Mouse (Mus musculus) megakaryocyte, embryonic 14.5 days (primary cell): Measurements from ENCODE around the gene Ggct. TPM values are rescaled to one million over a fixed set of nuclear protein-coding genes. Genes with fewer than 3 reads are reported as not detected.

ENCODE experiments used
- H3K27me3 ChIP-seq: replicated peaks from 2 replicates; pipeline ENCODE3; 2012; ENCODE audit warnings: inconsistent platforms
- H3K36me3 ChIP-seq: replicated peaks from 2 replicates; pipeline ENCODE3; 2012; ENCODE audit warnings: low read length, inconsistent platforms, mixed read lengths
- H3K4me1 ChIP-seq: 2 replicates; pipeline ENCODE4 v1.6.1; 2012; ENCODE audit warnings: inconsistent platforms
- H3K4me3 ChIP-seq: replicated peaks from 2 replicates; pipeline ENCODE3; 2012; ENCODE audit warnings: moderate library complexity, mild to moderate bottlenecking, inconsistent platforms
- H3K9me3 ChIP-seq: 2 replicates; pipeline ENCODE4 v1.6.1; 2012; ENCODE audit warnings: inconsistent platforms
- FLI1 ChIP-seq: IDR thresholded peaks from 2 replicates; pipeline ENCODE4 v1.6.1; 2012; ENCODE audit warnings: low read length, inconsistent platforms, mixed read lengths
- GATA1 ChIP-seq: IDR thresholded peaks from 3 replicates; pipeline ENCODE4 v1.6.1; 2012; ENCODE audit warnings: mixed read lengths, low read length, inconsistent platforms, borderline replicate concordance
- polyA plus RNA-seq: library from polyadenylated mRNA; stranded (reverse); fragments of >175 nt; gene quantifications from 2 replicates; pipeline ENCODE4 v1.2.3, GENCODE M21; 2012; ENCODE audit warnings: low replicate concordance; ENCODE audit not compliant: insufficient read depth

Gene Ggct
- 4.2 and 18.6 TPM in 2 replicates for polyA plus RNA-seq

DNA sequence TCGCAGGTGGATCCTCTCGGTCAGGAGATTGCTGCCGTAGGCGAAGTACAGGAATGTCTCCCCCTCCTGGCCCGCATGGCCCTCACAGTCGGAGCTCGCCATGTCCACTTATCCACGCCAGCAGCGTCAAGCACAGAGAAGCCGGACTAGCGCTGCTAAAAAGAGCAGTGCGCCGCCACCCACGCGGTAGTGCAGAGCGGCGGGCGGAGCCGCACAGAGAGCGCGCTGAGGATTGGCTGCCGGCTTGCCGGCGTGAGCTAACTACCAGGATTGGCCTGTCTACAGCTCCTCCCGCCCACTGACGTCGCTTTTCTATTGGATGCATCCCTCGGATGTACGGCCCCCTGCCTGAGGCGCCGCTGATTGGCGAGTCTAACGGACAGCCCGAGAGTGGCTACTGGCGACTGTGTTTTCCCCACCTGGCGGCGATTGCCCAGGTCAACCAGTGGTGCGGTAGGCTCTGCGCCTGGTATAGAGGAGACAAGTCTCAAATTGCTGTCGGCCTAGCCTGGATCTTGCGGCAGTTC, at the start of gene Ggct:
Ggct (minus strand) TSS at position 217 of the 527 bp plus-strand sequence.
- Histone ChIP-seq H3K36me3 (no peaks in the 10 kb centered on the region), H3K27me3 (peaks cover 34% of the 10 kb centered on the region), H3K4me3 (peak within 1 kb of the TSS; percentile 93), H3K9me3 (no peaks in the 10 kb centered on the region), H3K4me1 (peaks cover 33% of the 10 kb centered on the region)
- no peak for TF ChIP-seq GATA1
- TF ChIP-seq FLI1 = no peak

DNA sequence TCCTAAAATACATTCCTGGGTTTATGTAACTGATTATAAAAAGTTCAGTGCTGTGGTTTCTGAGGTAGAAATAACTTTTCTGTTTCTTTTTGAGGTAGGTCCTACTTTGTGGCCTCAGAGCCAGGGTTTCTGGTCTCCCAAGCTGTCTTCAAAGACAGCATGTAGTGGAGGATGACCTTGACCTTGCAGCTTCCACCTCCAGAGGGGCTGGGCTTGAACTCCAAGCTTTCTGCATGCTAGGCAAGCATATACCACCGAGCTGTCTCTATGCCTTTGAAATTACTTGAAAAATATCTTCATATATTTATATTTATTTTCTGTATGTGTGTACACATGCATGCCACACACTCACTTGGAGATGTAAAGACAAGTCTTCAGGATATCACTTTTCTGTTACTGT, 47.3 kb upstream of the Ggct start:
- peaks cover 23% of the 10 kb centered on the region for H3K36me3 ChIP-seq
- peaks cover 5% of the 10 kb centered on the region for H3K9me3 ChIP-seq
- H3K27me3 ChIP-seq = no peaks in the 10 kb centered on the region
- H3K4me1 ChIP-seq = peaks cover 55% of the 10 kb centered on the region
- peak overlapping the region; percentile 72 for H3K4me3 ChIP-seq
- TF ChIP-seq FLI1 (no peak), GATA1 (no peak)

DNA sequence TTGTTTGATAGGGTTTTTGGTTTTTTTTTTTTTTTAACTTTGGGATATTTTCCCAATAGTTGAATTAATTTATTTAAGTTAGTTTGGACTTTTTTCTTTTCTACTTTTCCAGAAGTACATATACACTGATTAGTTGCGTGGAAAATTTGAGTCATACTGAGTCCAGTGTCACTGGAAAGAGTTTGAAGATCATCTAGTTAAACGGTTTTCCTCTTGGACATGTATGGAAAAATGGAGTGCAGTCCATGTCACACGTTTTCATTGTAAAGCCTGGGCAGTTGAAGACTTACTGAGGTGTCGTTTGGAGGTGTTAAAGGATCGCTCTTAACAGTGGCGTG, 46.7 kb upstream of the Ggct start:
- Histone ChIP-seq H3K27me3 (no peaks in the 10 kb centered on the region), H3K9me3 (peaks cover 12% of the 10 kb centered on the region), H3K4me1 (peaks cover 53% of the 10 kb centered on the region), H3K4me3 (peak overlapping the region; percentile 100), H3K36me3 (peaks cover 18% of the 10 kb centered on the region)
- no peak for TF ChIP-seq FLI1
- TF ChIP-seq GATA1 = no peak

- no peak for TF ChIP-seq FLI1
- TF ChIP-seq GATA1 = no peak
- H3K27me3 ChIP-seq = peaks cover 2% of the 10 kb centered on the region
- peaks cover 13% of the 10 kb centered on the region for H3K36me3 ChIP-seq
- H3K4me3 ChIP-seq = peak overlapping the region; percentile 100
- peaks cover 12% of the 10 kb centered on the region for H3K9me3 ChIP-seq
- peaks cover 48% of the 10 kb centered on the region for H3K4me1 ChIP-seq
Measured at GRCm38 (mm10) chr6:55038671-55039445, 46.1 kb upstream of the Ggct start.

GRCm38 (mm10) chr6:55037799-55038670, 45.3 kb upstream of the Ggct start, which contains the start of gene Gars:
Gene Gars, plus strand, starts transcription at chr6:55038007.
- Histone ChIP-seq H3K9me3 (peaks cover 12% of the 10 kb centered on the region), H3K36me3 (peaks cover 5% of the 10 kb centered on the region), H3K4me3 (peak within 1 kb of the TSS; percentile 100), H3K4me1 (peaks cover 44% of the 10 kb centered on the region), H3K27me3 (peaks cover 7% of the 10 kb centered on the region)
- TF ChIP-seq FLI1 (no peak), GATA1 (no peak)

GRCm38 (mm10) chr6:55036731-55037130, 44.0 kb upstream of the Ggct start:
- Histone ChIP-seq H3K27me3 (peaks cover 7% of the 10 kb centered on the region), H3K4me1 (peaks cover 40% of the 10 kb centered on the region), H3K36me3 (peaks cover 4% of the 10 kb centered on the region), H3K4me3 (peak overlapping the region; percentile 100), H3K9me3 (peaks cover 12% of the 10 kb centered on the region)
- TF ChIP-seq FLI1 (no peak), GATA1 (no peak)

DNA sequence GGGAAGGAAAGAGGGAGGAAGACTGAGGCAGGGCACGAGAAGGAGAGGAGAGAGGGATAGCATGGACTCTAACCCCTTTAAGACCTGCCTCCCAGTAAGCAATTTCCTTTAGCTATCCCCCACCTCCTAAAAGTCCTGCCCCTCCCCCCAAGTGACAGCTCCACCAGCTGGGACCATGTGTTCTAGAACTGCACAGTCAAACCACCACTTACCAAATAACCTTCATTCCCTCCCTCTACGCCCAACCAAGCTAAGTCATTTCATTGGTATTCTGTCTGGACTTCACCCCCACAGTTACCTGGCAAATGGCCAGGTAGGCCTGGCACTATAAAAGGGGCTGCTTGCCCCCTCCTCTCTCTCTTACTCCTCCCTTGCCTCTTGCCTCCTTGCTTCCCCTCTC, 34.9 kb upstream of the Ggct start:
- H3K4me1 ChIP-seq = peaks cover 27% of the 10 kb centered on the region
- H3K36me3 ChIP-seq = no peaks in the 10 kb centered on the region
- H3K4me3 ChIP-seq = no peak overlapping the region
- no peaks in the 10 kb centered on the region for H3K9me3 ChIP-seq
- H3K27me3 ChIP-seq = peaks cover 17% of the 10 kb centered on the region
- TF ChIP-seq GATA1 (no peak), FLI1 (no peak)

GRCm38 (mm10) chr6:55021806-55022205, 29.1 kb upstream of the Ggct start:
- Histone ChIP-seq H3K9me3 (no peaks in the 10 kb centered on the region), H3K4me3 (no peak overlapping the region), H3K4me1 (peaks cover 41% of the 10 kb centered on the region), H3K36me3 (no peaks in the 10 kb centered on the region), H3K27me3 (peaks cover 17% of the 10 kb centered on the region)
- TF ChIP-seq FLI1 = no peak
- TF ChIP-seq GATA1 = no peak

DNA sequence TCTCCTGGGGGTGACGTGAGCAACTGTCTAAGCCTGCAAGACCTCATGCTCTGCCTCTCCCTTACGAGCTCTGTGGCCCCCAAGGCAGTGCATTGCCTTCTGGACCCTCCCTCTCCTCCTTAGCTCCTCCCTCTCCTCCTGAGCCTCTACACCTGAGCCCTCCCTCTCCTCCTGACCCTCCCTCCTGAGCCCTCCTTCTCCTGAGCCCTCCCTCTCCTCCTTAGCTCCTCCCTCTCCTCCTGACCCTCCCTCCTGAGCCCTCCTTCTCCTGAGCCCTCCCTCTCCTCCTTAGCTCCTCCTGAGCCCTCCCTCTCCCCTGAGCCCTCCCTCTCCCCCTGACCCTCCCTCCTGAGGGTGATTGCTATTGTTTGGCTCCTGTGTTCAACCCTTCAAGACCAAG, 25.7 kb upstream of the Ggct start:
- H3K4me3 ChIP-seq = peak overlapping the region; percentile 42
- TF ChIP-seq GATA1 = no peak
- no peak for TF ChIP-seq FLI1
- peaks cover 13% of the 10 kb centered on the region for H3K9me3 ChIP-seq
- H3K36me3 ChIP-seq = no peaks in the 10 kb centered on the region
- H3K4me1 ChIP-seq = peaks cover 53% of the 10 kb centered on the region
- H3K27me3 ChIP-seq = peaks cover 29% of the 10 kb centered on the region
